Mouse (Mus musculus): ENCODE measurements around the gene Phf11c. TPM values are rescaled to one million over a fixed set of nuclear protein-coding genes. Genes with fewer than 3 reads are reported as not detected.
A peak's percentile ranks its signal among the peaks of the same experiment; 100 is the strongest.

The Phf11c gene
- polyA plus RNA-seq (2016; fragmentation: Nextera tagmentation; extraction: Ambion mirVana): 0.73 and 0.93 TPM in 2 replicates

DNA sequence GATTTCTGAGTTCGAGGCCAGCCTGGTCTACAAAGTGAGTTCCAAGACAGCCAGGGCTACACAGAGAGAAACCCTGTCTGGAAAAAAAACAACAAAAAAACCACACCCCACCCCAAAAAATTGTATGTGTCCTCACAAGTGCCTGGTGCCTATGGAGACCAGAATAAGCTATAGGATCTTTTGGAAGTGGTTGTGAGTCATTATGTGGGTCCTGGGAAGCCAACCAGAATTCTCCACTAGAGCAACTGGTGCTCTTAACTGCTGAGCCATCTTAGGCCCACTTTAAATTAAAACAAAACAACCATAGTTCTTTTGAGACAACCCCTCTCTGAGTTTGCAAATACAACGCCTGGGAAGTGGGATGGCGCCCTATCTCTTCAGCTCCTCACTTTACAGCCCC, at the start of gene Phf11c:
TSS of gene Phf11c (minus strand) at position 101 of the 400 bp plus-strand sequence.
- H3K4me1 ChIP-seq (replicated peaks): no peaks in the 10 kb centered on the region
- H3K9ac ChIP-seq (replicated peaks): no peak within 1 kb of the TSS
- no peak within 1 kb of the TSS for H3K4me2 ChIP-seq
- H3K27me3 ChIP-seq: no peaks in the 10 kb centered on the region
- H3K36me3 ChIP-seq: 0 out of 2 replicates have a peak, but pooled peaks cover 4% of the 10 kb centered on the region
- no peak within 1 kb of the TSS for H3K4me3 ChIP-seq (replicated peaks)
- no peaks in the 10 kb centered on the region for H3K9me3 ChIP-seq
- H3K27ac ChIP-seq: no peak within 1 kb of the TSS
- ATAC-seq (ENCODE audit: insufficient number of reproducible peaks, insufficient read depth, low FRiP score, low TSS enrichment, low read depth): no peak
- 86% methylated on average over 3 of the region's 3 CpGs for WGBS

DNA sequence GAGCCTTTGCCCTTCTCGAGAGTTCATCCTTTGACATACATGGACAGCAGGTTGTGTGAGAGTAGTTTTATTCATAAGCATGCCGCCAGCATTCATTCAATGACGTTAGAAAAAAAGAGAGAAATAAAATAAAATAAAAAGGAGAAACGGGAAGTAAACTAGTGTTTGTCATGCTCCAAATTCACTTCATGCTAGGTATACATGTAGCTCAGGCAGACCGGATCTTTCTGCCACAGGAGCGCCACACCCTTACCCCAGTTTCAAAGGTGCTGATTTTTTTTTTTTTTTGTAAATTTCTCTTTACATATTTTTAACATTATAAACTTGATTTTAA, 46.3 kb upstream of the Phf11c start:
- 13% methylated on average over 6 of the region's 6 CpGs for WGBS
- no peak for ATAC-seq (ENCODE audit: insufficient number of reproducible peaks, insufficient read depth, low FRiP score, low TSS enrichment, low read depth)
- Histone ChIP-seq H3K4me2 (peak overlapping the region; percentile 65), H3K27me3 (no peaks in the 10 kb centered on the region), H3K27ac (no peak overlapping the region), H3K9ac (replicated peaks) (peak overlapping the region; percentile 80), H3K4me1 (replicated peaks) (peaks cover 10% of the 10 kb centered on the region), H3K9me3 (no peaks in the 10 kb centered on the region), H3K36me3 (no peaks in the 10 kb centered on the region), H3K4me3 (replicated peaks) (peak overlapping the region; percentile 87)

DNA sequence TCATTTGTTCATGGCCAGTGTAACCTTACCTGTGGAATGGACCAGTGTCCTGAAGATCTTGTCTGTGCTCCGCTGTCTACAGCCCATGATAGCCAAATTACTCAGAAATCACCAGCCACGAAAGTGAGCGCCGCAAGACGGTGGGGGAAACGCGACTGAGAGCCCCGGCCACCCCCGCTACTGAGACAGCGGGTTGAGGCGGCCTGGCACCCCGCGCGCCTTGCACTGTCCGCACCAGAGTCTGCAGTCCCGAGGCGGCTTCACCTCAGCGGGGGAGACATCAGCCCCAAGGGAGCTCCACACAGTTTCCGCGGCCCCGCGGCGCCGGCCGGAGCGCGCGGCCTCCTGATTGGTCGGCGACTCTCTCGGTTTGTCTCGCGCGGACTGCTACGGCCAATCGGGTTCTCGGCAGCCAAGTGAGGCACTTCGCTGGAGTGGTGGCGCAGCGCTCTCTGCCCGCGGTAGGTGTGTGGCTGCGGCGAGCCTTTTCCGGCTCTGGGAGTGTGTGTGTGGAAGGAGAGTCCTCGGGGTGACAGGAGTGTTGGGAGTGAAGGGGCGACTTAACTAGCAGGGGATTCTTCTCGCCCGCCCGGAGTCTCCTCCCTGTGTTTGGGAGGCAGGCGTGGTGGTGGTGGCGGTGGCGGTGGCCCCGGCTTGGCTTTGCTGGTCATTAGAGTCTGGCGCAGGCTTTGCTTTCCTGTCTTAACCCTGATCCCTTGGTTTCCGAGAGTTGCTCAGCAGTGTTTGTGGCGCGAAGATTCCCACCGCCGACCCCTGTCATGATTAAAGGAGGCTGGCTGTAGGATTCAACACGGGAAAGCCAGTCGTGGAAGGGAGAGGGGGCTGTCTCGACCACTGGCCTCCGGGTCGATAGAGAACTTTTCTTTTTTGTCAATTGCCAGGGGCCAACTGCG, 45.6 kb upstream of the Phf11c start, which contains the start of the genes Setdb2 and Cab39l:
TSS of gene Setdb2 (minus strand) at position 327 of the 914 bp plus-strand sequence.
TSS of gene Cab39l (plus strand) at position 415 of the 914 bp plus-strand sequence.
- Histone ChIP-seq H3K9ac (replicated peaks) (peak within 1 kb of the TSS; percentile 80), H3K4me3 (replicated peaks) (peak within 1 kb of the TSS; percentile 87), H3K4me1 (replicated peaks) (peaks cover 10% of the 10 kb centered on the region), H3K9me3 (no peaks in the 10 kb centered on the region), H3K27ac (peak within 1 kb of the TSS; percentile 81), H3K4me2 (peak within 1 kb of the TSS; percentile 65), H3K36me3 (0 out of 2 replicates have a peak, but pooled peaks cover 3% of the 10 kb centered on the region), H3K27me3 (no peaks in the 10 kb centered on the region)
- WGBS: under 1% methylated on average over 66 of the region's 66 CpGs
- ATAC-seq (ENCODE audit: insufficient number of reproducible peaks, insufficient read depth, low FRiP score, low TSS enrichment, low read depth): peak; percentile 99

DNA sequence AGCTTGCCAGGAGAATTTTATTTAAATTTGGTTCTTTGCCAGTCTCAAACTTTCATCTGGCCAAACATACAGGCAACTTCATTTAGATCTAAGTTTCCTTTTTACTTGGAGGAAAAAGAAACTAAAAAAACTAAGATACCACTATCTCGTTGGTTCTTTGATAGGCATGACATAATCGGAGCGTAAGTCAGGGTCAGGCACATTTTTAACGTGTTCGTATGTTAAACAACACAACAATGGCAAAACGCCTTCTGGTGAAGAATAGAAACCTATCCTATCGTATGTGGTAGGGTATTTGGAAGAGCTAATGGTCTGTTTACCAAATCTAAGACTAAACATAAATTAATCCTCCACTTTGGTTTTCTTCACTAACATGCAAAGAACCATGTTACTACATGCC, 44.9 kb upstream of the Phf11c start:
- Histone ChIP-seq H3K27me3 (no peaks in the 10 kb centered on the region), H3K4me2 (peak overlapping the region; percentile 65), H3K4me3 (replicated peaks) (peak overlapping the region; percentile 87), H3K9me3 (no peaks in the 10 kb centered on the region), H3K27ac (no peak overlapping the region), H3K36me3 (0 out of 2 replicates have a peak, but pooled peaks cover 4% of the 10 kb centered on the region), H3K9ac (replicated peaks) (peak overlapping the region; percentile 80), H3K4me1 (replicated peaks) (peaks cover 10% of the 10 kb centered on the region)
- no peak for ATAC-seq (ENCODE audit: insufficient number of reproducible peaks, insufficient read depth, low FRiP score, low TSS enrichment, low read depth)
- WGBS: 25% methylated on average over 7 of the region's 7 CpGs

DNA sequence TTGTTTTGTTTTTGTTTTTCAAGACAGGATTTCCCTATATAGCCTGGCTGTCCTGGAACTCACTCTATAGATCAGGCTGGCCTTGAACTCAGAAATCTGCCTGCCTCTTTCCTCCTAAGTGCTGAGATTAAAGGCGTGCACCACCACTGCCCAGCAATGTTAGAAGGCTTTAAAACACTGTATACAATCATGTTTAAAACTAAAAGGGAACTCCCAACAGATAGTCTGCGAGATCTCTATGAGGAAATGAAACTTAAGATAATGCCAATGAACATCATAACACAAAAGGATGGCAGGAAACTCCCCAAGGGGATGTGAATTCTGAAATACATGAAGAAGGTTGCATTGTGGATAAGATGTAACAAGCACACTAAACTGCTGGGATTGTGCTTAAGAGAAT, 43.3 kb upstream of the Phf11c start:
- Histone ChIP-seq H3K36me3 (0 out of 2 replicates have a peak, but pooled peaks cover 4% of the 10 kb centered on the region), H3K4me3 (replicated peaks) (no peak overlapping the region), H3K4me1 (replicated peaks) (peaks cover 10% of the 10 kb centered on the region), H3K27me3 (no peaks in the 10 kb centered on the region), H3K9ac (replicated peaks) (no peak overlapping the region), H3K27ac (no peak overlapping the region), H3K9me3 (no peaks in the 10 kb centered on the region), H3K4me2 (no peak overlapping the region)
- WGBS: 85% methylated on average over 2 of the region's 2 CpGs
- no peak for ATAC-seq (ENCODE audit: insufficient number of reproducible peaks, insufficient read depth, low FRiP score, low TSS enrichment, low read depth)

DNA sequence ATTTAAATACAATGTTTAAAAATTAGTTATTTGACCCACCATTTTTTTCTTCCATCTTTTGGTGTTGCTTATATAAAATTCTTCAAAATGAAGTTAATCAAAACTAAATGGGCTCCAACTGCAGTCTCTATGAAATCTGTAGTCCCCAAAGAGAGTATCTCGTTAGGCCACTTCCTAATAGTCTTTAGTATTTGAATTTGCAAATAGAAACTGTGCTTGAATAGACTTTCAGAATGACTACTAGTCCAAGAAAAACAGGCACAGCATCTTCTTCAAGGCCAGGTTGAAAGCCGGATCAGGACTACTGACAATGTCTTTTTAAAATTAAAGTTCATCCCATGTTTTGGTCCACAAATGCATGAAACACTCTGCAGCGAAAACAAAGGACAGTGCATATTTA, 42.2 kb upstream of the Phf11c start:
- H3K27me3 ChIP-seq: no peaks in the 10 kb centered on the region
- H3K9me3 ChIP-seq: no peaks in the 10 kb centered on the region
- WGBS: 78% methylated on average over 3 of the region's 3 CpGs
- H3K36me3 ChIP-seq: 0 out of 2 replicates have a peak, but pooled peaks cover 4% of the 10 kb centered on the region
- no peak overlapping the region for H3K27ac ChIP-seq
- no peak overlapping the region for H3K4me3 ChIP-seq (replicated peaks)
- no peak for ATAC-seq (ENCODE audit: insufficient number of reproducible peaks, insufficient read depth, low FRiP score, low TSS enrichment, low read depth)
- peaks cover 10% of the 10 kb centered on the region for H3K4me1 ChIP-seq (replicated peaks)
- H3K4me2 ChIP-seq: no peak overlapping the region
- no peak overlapping the region for H3K9ac ChIP-seq (replicated peaks)

DNA sequence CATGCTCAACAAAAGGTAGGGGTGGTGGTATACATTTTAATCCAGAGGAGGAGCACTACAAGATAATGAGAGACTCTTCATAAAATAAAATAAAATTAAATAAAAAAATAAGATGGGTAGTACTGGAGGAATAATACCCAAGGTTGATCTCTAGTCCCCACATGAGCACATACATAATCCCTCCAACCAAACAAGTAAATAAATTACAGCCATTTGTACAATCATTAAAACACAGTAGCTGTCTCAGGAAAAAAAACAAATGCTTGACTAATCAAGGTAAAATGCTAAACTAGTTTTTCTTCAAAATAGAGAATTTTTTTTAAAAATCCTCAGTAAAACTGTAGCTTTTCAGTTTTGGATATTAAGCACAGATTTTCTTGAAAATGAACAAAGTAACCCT, 40.0 kb upstream of the Phf11c start:
- Histone ChIP-seq H3K9me3 (no peaks in the 10 kb centered on the region), H3K9ac (replicated peaks) (no peak overlapping the region), H3K27ac (no peak overlapping the region), H3K4me3 (replicated peaks) (no peak overlapping the region), H3K4me2 (no peak overlapping the region), H3K4me1 (replicated peaks) (peaks cover 10% of the 10 kb centered on the region), H3K36me3 (0 out of 2 replicates have a peak, but pooled peaks cover 4% of the 10 kb centered on the region), H3K27me3 (no peaks in the 10 kb centered on the region)
- no peak for ATAC-seq (ENCODE audit: insufficient number of reproducible peaks, insufficient read depth, low FRiP score, low TSS enrichment, low read depth)

DNA sequence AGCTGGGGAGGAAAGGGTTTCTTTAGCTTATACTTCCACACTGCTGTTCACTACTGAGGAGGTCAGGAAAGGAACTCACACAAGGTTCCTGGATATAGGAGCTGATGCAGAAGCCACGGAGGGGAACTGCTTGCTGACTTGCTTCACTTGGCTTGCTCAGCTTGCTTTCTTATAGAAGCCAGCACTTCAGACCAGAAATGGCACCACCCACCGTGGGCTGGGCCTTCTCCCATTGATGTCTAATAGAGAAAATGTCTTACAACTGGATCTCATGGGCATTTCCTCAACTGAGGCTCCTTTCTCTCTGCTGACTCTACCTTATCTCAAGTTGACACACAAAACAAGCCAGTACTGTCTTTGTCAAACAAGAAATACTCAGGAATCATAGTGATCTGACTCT, 38.7 kb upstream of the Phf11c start:
- H3K4me3 ChIP-seq (replicated peaks): no peak overlapping the region
- no peak overlapping the region for H3K9ac ChIP-seq (replicated peaks)
- H3K4me2 ChIP-seq: no peak overlapping the region
- H3K9me3 ChIP-seq: no peaks in the 10 kb centered on the region
- 0 out of 2 replicates have a peak, but pooled peaks cover 3% of the 10 kb centered on the region for H3K4me1 ChIP-seq (replicated peaks)
- whole genome bisulfite sequencing: 74% methylated on average over 2 of the region's 2 CpGs
- H3K27me3 ChIP-seq: no peaks in the 10 kb centered on the region
- no peak overlapping the region for H3K27ac ChIP-seq
- peaks cover 10% of the 10 kb centered on the region; the same call in 1 of the 2 replicates for H3K36me3 ChIP-seq
- no peak for ATAC-seq (ENCODE audit: insufficient number of reproducible peaks, insufficient read depth, low FRiP score, low TSS enrichment, low read depth)

DNA sequence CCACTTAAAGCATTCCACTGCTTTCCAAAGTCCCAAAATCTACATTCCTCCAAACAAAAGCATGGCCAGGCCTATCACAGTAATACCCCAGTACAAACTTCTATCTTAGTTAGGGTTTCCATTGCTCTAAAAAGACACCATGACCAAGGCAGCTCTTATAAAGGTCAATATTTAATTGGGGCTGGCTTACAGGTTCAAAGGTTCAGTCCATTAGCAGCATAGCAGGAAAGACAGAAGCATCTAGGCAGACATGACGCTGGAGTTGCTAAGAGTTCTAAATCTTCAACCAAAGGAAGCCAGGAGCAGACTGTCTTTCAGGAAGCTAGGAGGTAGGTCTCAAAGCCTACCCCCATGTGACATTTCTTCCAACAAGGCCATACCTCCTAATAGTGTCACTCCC, 35.4 kb upstream of the Phf11c start:
- Histone ChIP-seq H3K9ac (replicated peaks) (no peak overlapping the region), H3K4me2 (no peak overlapping the region), H3K4me3 (replicated peaks) (no peak overlapping the region), H3K36me3 (peaks cover 7% of the 10 kb centered on the region; the same call in 1 of the 2 replicates), H3K27ac (no peak overlapping the region), H3K4me1 (replicated peaks) (no peaks in the 10 kb centered on the region), H3K9me3 (no peaks in the 10 kb centered on the region), H3K27me3 (no peaks in the 10 kb centered on the region)
- 92% methylated on average over 1 of the region's 1 CpGs for WGBS
- no peak for ATAC-seq (ENCODE audit: insufficient number of reproducible peaks, insufficient read depth, low FRiP score, low TSS enrichment, low read depth)

DNA sequence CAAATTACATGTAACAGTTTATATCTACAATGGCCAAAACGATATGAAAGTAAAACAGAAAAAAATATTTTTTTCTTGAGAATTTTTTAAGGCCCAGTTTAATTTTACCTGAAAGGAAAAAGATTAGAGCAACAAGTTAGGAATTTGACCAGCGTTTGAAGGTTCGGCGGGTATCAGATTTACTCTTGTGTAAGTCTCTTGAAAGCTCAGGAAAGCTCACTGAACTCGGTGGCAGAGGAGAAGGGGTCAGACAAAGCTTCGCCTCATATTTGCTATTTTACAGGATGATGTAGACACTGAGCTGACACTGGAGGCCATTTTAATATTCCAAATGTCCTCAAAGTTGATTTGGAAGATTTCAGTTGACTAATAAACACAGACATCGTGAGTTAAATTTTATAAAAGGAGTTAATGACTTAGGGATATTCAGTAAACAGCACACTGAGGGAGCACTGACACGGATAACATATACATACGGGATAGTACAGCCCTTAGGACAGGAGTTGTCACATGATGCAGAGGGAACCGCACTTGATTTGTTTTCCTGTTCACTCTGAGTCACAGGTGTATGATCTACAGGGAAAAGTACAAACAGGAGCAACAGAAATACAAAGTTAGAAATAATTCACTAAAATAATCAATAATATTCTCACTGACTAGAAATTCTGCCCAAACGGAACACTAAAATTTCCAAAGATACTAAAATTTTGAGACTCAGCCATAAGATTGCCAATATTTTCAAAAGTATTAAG, 27.9 kb upstream of the Phf11c start:
- no peaks in the 10 kb centered on the region for H3K27me3 ChIP-seq
- no peak overlapping the region for H3K9ac ChIP-seq (replicated peaks)
- no peak overlapping the region for H3K4me2 ChIP-seq
- 90% methylated on average over 11 of the region's 11 CpGs for WGBS
- H3K36me3 ChIP-seq: peaks cover 12% of the 10 kb centered on the region
- no peak for ATAC-seq (ENCODE audit: insufficient number of reproducible peaks, insufficient read depth, low FRiP score, low TSS enrichment, low read depth)
- H3K4me3 ChIP-seq (replicated peaks): no peak overlapping the region
- no peak overlapping the region for H3K27ac ChIP-seq
- no peaks in the 10 kb centered on the region for H3K9me3 ChIP-seq
- H3K4me1 ChIP-seq (replicated peaks): no peaks in the 10 kb centered on the region

DNA sequence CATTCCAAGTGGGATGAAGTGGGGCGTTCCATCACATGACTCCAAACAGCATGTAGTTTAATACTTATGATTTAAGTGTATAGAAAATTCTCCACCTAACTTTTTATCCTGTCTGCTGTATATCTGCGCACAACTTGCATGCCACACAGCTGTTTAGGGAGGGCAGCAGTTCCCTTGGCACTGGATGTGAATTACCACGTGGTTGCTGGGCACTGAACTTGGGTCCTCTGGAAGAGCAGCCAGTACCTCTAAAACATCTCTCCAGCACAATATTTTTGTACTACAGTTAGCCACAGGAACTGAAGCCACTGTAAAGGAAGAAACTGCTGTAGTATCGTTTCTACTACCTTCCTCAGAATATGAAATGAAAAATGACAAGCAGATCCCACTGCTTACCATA, 23.0 kb upstream of the Phf11c start:
- no peaks in the 10 kb centered on the region for H3K27me3 ChIP-seq
- WGBS: 90% methylated on average over 4 of the region's 4 CpGs
- no peaks in the 10 kb centered on the region for H3K4me1 ChIP-seq (replicated peaks)
- no peak overlapping the region for H3K27ac ChIP-seq
- H3K36me3 ChIP-seq: peaks cover 48% of the 10 kb centered on the region
- ATAC-seq (ENCODE audit: insufficient number of reproducible peaks, insufficient read depth, low FRiP score, low TSS enrichment, low read depth): no peak
- no peak overlapping the region for H3K9ac ChIP-seq (replicated peaks)
- no peaks in the 10 kb centered on the region for H3K9me3 ChIP-seq
- H3K4me2 ChIP-seq: no peak overlapping the region
- H3K4me3 ChIP-seq (replicated peaks): no peak overlapping the region

All from limb, embryonic 12.5 days (tissue).